Mouse (Mus musculus) MEL (cell line): ENCODE data around the gene Fgr. TPM values are rescaled to one million over a fixed set of nuclear protein-coding genes. Genes with fewer than 3 reads are reported as not detected.

Experiments used
- DNase-seq: peaks from one replicate; pipeline ENCODE4 v3.0.0; 2011; ENCODE audit warnings: low read depth, low spot score
- H3K27ac ChIP-seq: 2 replicates; pipeline ENCODE4 v1.5.1; 2012; ENCODE audit warnings: low read depth, mild to moderate bottlenecking, control low read depth, low read length, moderate library complexity; ENCODE audit not compliant: control insufficient read depth
- H3K27me3 ChIP-seq, 2 experiments: fragments of 150-350 bp in 1 of 2; sonication (generic) in 1 of 2; 2 replicates each; pipeline ENCODE4 v1.6.1; 2012; ENCODE audit warnings: low read length in 2 of 2, mild to moderate bottlenecking in 2 of 2, improper control_type of control experiment in 1 of 2, moderate library complexity in 1 of 2; ENCODE audit not compliant: insufficient read depth in 2 of 2, control insufficient read depth in 1 of 2
- H3K36me3 ChIP-seq, 2 experiments: 2 replicates each; pipeline ENCODE4 v1.6.1; 2012 to 2014; ENCODE audit warnings: low read length in 2 of 2, improper control_type of control experiment in 1 of 2, inconsistent platforms in 1 of 2, mild to moderate bottlenecking in 1 of 2; ENCODE audit not compliant: insufficient read depth in 2 of 2, control insufficient read depth in 1 of 2
- H3K4me1 ChIP-seq, 2 experiments: fragments of 150-350 bp in 1 of 2; sonication (generic) in 1 of 2; 2 replicates each; pipeline ENCODE4 v1.6.1; 2012; ENCODE audit warnings: low read length in 2 of 2, improper control_type of control experiment in 1 of 2, mild to moderate bottlenecking in 1 of 2; ENCODE audit not compliant: insufficient read depth in 2 of 2, control insufficient read depth in 1 of 2
- H3K4me3 ChIP-seq, 2 experiments: fragments of 150-350 bp in 1 of 2; sonication (generic) in 1 of 2; 2 replicates each; pipeline ENCODE4 v1.5.1; 2012; ENCODE audit warnings: low read depth in 2 of 2, low read length in 2 of 2, mild to moderate bottlenecking in 2 of 2, moderate library complexity in 2 of 2, control low read depth in 1 of 2, improper control_type of control experiment in 1 of 2; ENCODE audit not compliant: control insufficient read depth in 1 of 2, insufficient read depth in 1 of 2
- H3K79me2 ChIP-seq: 2 replicates; pipeline ENCODE4 v1.6.1; 2012; ENCODE audit warnings: mild to moderate bottlenecking, low read length, moderate library complexity; ENCODE audit not compliant: control insufficient read depth, poor library complexity, insufficient read depth
- H3K9ac ChIP-seq: 2 replicates; pipeline ENCODE4 v1.6.1; 2012; ENCODE audit warnings: low read depth, mild to moderate bottlenecking, control low read depth, low read length, moderate library complexity; ENCODE audit not compliant: control insufficient read depth, poor library complexity, severe bottlenecking
- H3K9me3 ChIP-seq: fragments of 150-350 bp; sonication (generic); replicated peaks from 2 replicates; pipeline ENCODE4 v1.6.1; 2012; ENCODE audit warnings: mild to moderate bottlenecking, low read length, improper control_type of control experiment, moderate library complexity; ENCODE audit not compliant: insufficient read depth
- BHLHE40 ChIP-seq: IDR thresholded peaks from 2 replicates; pipeline ENCODE4 v1.6.1; 2012; ENCODE audit warnings: low read depth, mild to moderate bottlenecking, inconsistent platforms, low read length, improper control_type of control experiment, borderline replicate concordance
- CHD1 ChIP-seq: IDR thresholded peaks from 2 replicates; pipeline ENCODE4 v1.6.1; 2012; ENCODE audit warnings: low read depth, mild to moderate bottlenecking, inconsistent platforms, low read length, improper control_type of control experiment
- CHD2 ChIP-seq: IDR thresholded peaks from 2 replicates; pipeline ENCODE4 v1.6.1; 2011; ENCODE audit warnings: low read length, improper control_type of control experiment
- E2F4 ChIP-seq: IDR thresholded peaks from 2 replicates; pipeline ENCODE4 v1.6.1; 2011; ENCODE audit warnings: low read depth, low read length, improper control_type of control experiment, borderline replicate concordance
- ELF1 ChIP-seq: IDR thresholded peaks from 2 replicates; pipeline ENCODE4 v1.6.1; 2014; ENCODE audit warnings: low read depth, mild to moderate bottlenecking, inconsistent platforms, low read length, improper control_type of control experiment, moderate library complexity
- ETS1 ChIP-seq: IDR thresholded peaks from 2 replicates; pipeline ENCODE4 v1.6.1; 2012; ENCODE audit warnings: low read depth, mild to moderate bottlenecking, inconsistent platforms, low read length, improper control_type of control experiment, moderate library complexity
- GABPA ChIP-seq: IDR thresholded peaks from 2 replicates; pipeline ENCODE4 v1.6.1; 2012; ENCODE audit warnings: low read depth, mild to moderate bottlenecking, inconsistent platforms, low read length, improper control_type of control experiment, moderate library complexity
- GATA1 ChIP-seq: IDR thresholded peaks from 2 replicates; pipeline ENCODE4 v1.6.1; 2011; ENCODE audit warnings: low read depth, low read length, improper control_type of control experiment
- HCFC1 ChIP-seq: IDR thresholded peaks from 2 replicates; pipeline ENCODE4 v1.6.1; 2012; ENCODE audit warnings: low read depth, mild to moderate bottlenecking, inconsistent platforms, low read length, improper control_type of control experiment, moderate library complexity
- MAFK ChIP-seq: IDR thresholded peaks from 2 replicates; pipeline ENCODE4 v1.6.1; 2011; ENCODE audit warnings: low read depth, mild to moderate bottlenecking, low read length, improper control_type of control experiment, borderline replicate concordance
- MAX ChIP-seq: IDR thresholded peaks from 2 replicates; pipeline ENCODE4 v1.6.1; 2011; ENCODE audit warnings: low read length, improper control_type of control experiment
- MAZ ChIP-seq: IDR thresholded peaks from 2 replicates; pipeline ENCODE4 v1.6.1; 2012; ENCODE audit warnings: low read depth, mild to moderate bottlenecking, inconsistent platforms, low read length, improper control_type of control experiment
- MEF2A ChIP-seq: IDR thresholded peaks from 2 replicates; pipeline ENCODE4 v1.6.1; 2014; ENCODE audit warnings: low read depth, mild to moderate bottlenecking, inconsistent platforms, low read length, improper control_type of control experiment; ENCODE audit not compliant: poor library complexity, insufficient replicate concordance, severe bottlenecking; ENCODE audit errors: extremely low read depth
- NELFE ChIP-seq: IDR thresholded peaks from 2 replicates; pipeline ENCODE4 v1.6.1; 2011; ENCODE audit warnings: low read depth, low read length, improper control_type of control experiment
- POLR2A ChIP-seq, 2 experiments: IDR thresholded peaks; 2 replicates each; pipeline ENCODE4 v1.6.1; 2011 to 2012; ENCODE audit warnings: low read length in 2 of 2, mild to moderate bottlenecking in 2 of 2, control low read depth in 1 of 2, improper control_type of control experiment in 1 of 2, low read depth in 1 of 2, moderate library complexity in 1 of 2; ENCODE audit not compliant: control insufficient read depth in 1 of 2, insufficient read depth in 1 of 2, poor library complexity in 1 of 2
- POLR2AphosphoS2 ChIP-seq: IDR thresholded peaks from 2 replicates; pipeline ENCODE4 v1.6.1; 2011; ENCODE audit warnings: low read length, improper control_type of control experiment
- RAD21 ChIP-seq: IDR thresholded peaks from 2 replicates; pipeline ENCODE4 v1.6.1; 2011; ENCODE audit warnings: mild to moderate bottlenecking, low read depth, low read length, improper control_type of control experiment
- RCOR1 ChIP-seq: IDR thresholded peaks from 2 replicates; pipeline ENCODE4 v1.6.1; 2012; ENCODE audit warnings: low read depth, mild to moderate bottlenecking, inconsistent platforms, low read length, improper control_type of control experiment
- SIN3A ChIP-seq: IDR thresholded peaks from 2 replicates; pipeline ENCODE4 v1.6.1; 2012; ENCODE audit warnings: low read length, improper control_type of control experiment, inconsistent platforms
- SMC3 ChIP-seq: IDR thresholded peaks from 2 replicates; pipeline ENCODE4 v1.6.1; 2011; ENCODE audit warnings: low read depth, low read length, improper control_type of control experiment
- TCF12 ChIP-seq: IDR thresholded peaks from 2 replicates; pipeline ENCODE4 v1.6.1; 2014; ENCODE audit warnings: low read depth, mild to moderate bottlenecking, inconsistent platforms, low read length, improper control_type of control experiment, moderate library complexity
- UBTF ChIP-seq: IDR thresholded peaks from 2 replicates; pipeline ENCODE4 v1.6.1; 2012; ENCODE audit warnings: low read depth, mild to moderate bottlenecking, inconsistent platforms, low read length, improper control_type of control experiment, moderate library complexity, borderline replicate concordance; ENCODE audit not compliant: insufficient read depth
- USF1 ChIP-seq: IDR thresholded peaks from 2 replicates; pipeline ENCODE4 v1.6.1; 2014; ENCODE audit warnings: low read depth, mild to moderate bottlenecking, inconsistent platforms, low read length, improper control_type of control experiment, moderate library complexity
- USF2 ChIP-seq, 2 experiments: IDR thresholded peaks; 2 replicates each; pipeline ENCODE4 v1.6.1; 2011 to 2012; ENCODE audit warnings: improper control_type of control experiment in 2 of 2, low read length in 2 of 2, borderline replicate concordance in 1 of 2, inconsistent platforms in 1 of 2, low read depth in 1 of 2, mild to moderate bottlenecking in 1 of 2; ENCODE audit not compliant: insufficient read depth in 1 of 2
- ZC3H11A ChIP-seq: IDR thresholded peaks from 2 replicates; pipeline ENCODE4 v1.6.1; 2012; ENCODE audit warnings: low read depth, mild to moderate bottlenecking, inconsistent platforms, low read length, improper control_type of control experiment
- ZKSCAN1 ChIP-seq: IDR thresholded peaks from 2 replicates; pipeline ENCODE4 v1.6.1; 2012; ENCODE audit warnings: low read depth, mild to moderate bottlenecking, inconsistent platforms, low read length, improper control_type of control experiment, moderate library complexity
- ZNF384 ChIP-seq: IDR thresholded peaks from 2 replicates; pipeline ENCODE4 v1.6.1; 2012; ENCODE audit warnings: low read depth, mild to moderate bottlenecking, inconsistent platforms, low read length, improper control_type of control experiment
- polyA plus RNA-seq, 2 experiments: library from polyadenylated mRNA; stranded (reverse) in 1 of 2; unstranded in 1 of 2; fragments of >175 nt in 1 of 2; fragments of >200 nt in 1 of 2; gene quantifications; 2 replicates each; pipeline versions ENCODE4 v1.2.1 to v1.2.4; 2012; ENCODE audit warnings: low replicate concordance in 2 of 2, low read depth in 1 of 2; ENCODE audit not compliant: insufficient read length in 2 of 2, insufficient read depth in 1 of 2, missing spikeins in 1 of 2
- total RNA-seq: library from RNA; depleted of rRNA; stranded (reverse); fragments of 300-350 nt; gene quantifications from 2 replicates; pipeline ENCODE4 v1.2.3, GENCODE M21; 2012

The Fgr gene
- total and polyA plus RNA-seq, 3 experiments: not detected

DNA sequence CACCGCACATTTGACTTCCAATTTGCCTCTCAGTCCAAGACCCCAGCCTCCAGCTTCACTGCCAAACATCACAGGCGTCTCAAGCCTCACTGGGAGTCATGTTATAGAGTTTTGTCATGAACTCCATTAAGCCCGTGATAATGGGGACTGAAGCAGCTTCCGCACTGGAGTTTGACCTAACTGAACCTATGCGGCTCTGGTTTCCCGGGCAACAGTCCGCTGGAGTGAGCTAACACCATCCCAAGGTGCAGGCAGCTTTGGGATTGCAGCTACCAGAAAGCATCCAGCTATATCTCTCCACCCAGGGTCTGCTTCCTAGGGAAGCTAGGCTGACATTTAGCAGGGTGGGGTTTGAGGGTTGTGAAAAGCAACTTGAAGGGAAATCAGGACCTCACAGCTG, 39.3 kb upstream of the Fgr start:
- no peaks in the 10 kb centered on the region for H3K79me2 ChIP-seq
- no peak overlapping the region for H3K9ac ChIP-seq
- H3K27ac ChIP-seq: no peak overlapping the region
- no peaks in the 10 kb centered on the region for H3K9me3 ChIP-seq
- H3K27me3 ChIP-seq: peaks cover under 1 to 2% of the 10 kb centered on the region in 2 experiments
- no peak for TF ChIP-seq GABPA
- TF ChIP-seq NELFE: no peak
- no peak for TF ChIP-seq CHD1
- TF ChIP-seq ZNF384: no peak
- no peak for TF ChIP-seq USF1
- TF ChIP-seq SMC3: no peak
- TF ChIP-seq UBTF: no peak
- TF ChIP-seq CHD2: no peak
- no peak for TF ChIP-seq RCOR1
- TF ChIP-seq POLR2A (IDR thresholded peaks at IDR 0.05; ENCODE audit: control insufficient read depth in 1 of 2, insufficient read depth in 1 of 2, low read depth in 1 of 2, low read length in 2 of 2, poor library complexity in 1 of 2): no peak
- TF ChIP-seq ZKSCAN1: no peak
- no peak for TF ChIP-seq BHLHE40
- TF ChIP-seq POLR2AphosphoS2: no peak
- DNase-seq: no peak
- no peak overlapping the region for H3K4me3 ChIP-seq
- H3K36me3 ChIP-seq: no peaks in the 10 kb centered on the region
- H3K4me1 ChIP-seq: no peaks in the 10 kb centered on the region

DNA sequence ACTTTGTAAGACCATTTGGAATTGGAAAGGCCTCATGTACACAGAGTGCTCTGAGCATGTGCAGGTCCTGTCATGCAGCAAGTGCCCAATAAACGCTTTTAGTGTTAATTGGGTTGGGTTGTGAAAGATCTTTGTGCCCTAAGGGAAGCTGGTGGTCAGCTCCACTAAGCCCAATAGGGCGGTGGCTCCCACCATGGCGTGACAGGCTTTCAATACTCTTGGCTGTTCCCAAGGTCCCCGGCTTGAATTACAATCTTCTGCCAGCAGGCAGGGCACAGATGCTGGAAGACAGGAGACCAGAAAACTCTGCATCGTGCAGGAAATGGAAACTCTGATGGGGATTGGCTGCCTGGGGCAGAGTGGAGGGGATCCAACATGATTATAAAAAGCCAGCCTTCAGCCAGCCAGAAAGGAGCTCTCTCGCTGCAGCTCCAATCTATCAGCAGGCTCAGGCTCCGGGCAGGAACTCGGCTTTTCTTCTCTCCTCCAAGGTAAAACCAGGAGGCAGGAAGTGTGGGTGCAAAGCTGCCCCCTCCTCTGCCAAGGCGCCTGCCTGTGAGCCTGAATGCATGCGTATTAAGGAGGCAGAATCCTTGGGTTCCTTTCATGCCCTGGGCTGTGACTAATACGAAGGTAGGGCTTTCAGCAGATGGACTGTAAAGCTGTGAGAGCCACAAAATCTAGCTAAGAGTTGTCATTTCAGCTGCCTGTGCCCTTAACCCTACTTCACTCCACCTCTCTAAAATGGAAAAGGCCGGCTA, 35.5 kb upstream of the Fgr start:
- TF ChIP-seq MAX (no peak), HCFC1 (no peak), SMC3 (no peak), GATA1 (no peak), USF1 (no peak), TCF12 (no peak), ELF1 (no peak), ZC3H11A (no peak), MAFK (no peak), RAD21 (no peak), MEF2A (no peak), UBTF (no peak), E2F4 (no peak), USF2 (IDR thresholded peaks at IDR 0.05; ENCODE audit: borderline replicate concordance in 1 of 2, insufficient read depth in 1 of 2, low read depth in 1 of 2, low read length in 2 of 2) (no peak), MAZ (no peak), ETS1 (no peak), SIN3A (no peak)
- DNase-seq: no peak
- no peak overlapping the region for H3K9ac ChIP-seq
- H3K4me1 ChIP-seq: no peaks in the 10 kb centered on the region
- H3K79me2 ChIP-seq: no peaks in the 10 kb centered on the region
- H3K4me3 ChIP-seq: no peak overlapping the region
- H3K27ac ChIP-seq: no peak overlapping the region
- no peaks in the 10 kb centered on the region for H3K36me3 ChIP-seq
- H3K9me3 ChIP-seq: no peaks in the 10 kb centered on the region
- H3K27me3 ChIP-seq: no peaks in the 10 kb centered on the region; a peak in 4 of 4 replicates
